Mouse (Mus musculus) lung, postnatal 14 days (tissue): Measurements from ENCODE around the gene Esf1.
"Not testable (repeated sequence)": the region's sequence is repeated elsewhere in the genome, so short reads cannot be mapped to it uniquely, and the experiment has no call there.

Experiments
- DNase-seq: peaks from one replicate; pipeline ENCODE4 v3.0.0; 2021

The Esf1 gene

GRCm38 (mm10) chr2:140093433-140093832 is 76.9 kb downstream of the Esf1 start:
- DNase-seq: no peak

- no peak for DNase-seq
These were observed 86.1 kb downstream of the Esf1 start for GRCm38 (mm10) chr2:140084245-140084644.

GRCm38 (mm10) chr2:140080747-140081577 is 89.4 kb downstream of the Esf1 start:
- no peak for DNase-seq

GRCm38 (mm10) chr2:140079284-140079683 is 91.1 kb downstream of the Esf1 start:
- not testable (repeated sequence) for DNase-seq

- no peak for DNase-seq
These were observed 91.6 kb downstream of the Esf1 start for GRCm38 (mm10) chr2:140078600-140079280.

- no peak for DNase-seq
These were observed 92.9 kb downstream of the Esf1 start for GRCm38 (mm10) chr2:140077476-140077875.

- no peak for DNase-seq
These were observed 95.2 kb downstream of the Esf1 start for GRCm38 (mm10) chr2:140075150-140075549.
